Mouse (Mus musculus) liver, postnatal 0 days (tissue): Measurements from ENCODE around the gene Ugt2b36.
A peak's percentile ranks its signal among the peaks of the same experiment; 100 is the strongest.

Experiments
- CTCF ChIP-seq: sonication (generic); IDR thresholded peaks from 2 replicates; pipeline ENCODE4 v1.5.1; 2016; ENCODE audit warnings: antibody characterized with exemption, low read depth
- EP300 ChIP-seq: IDR thresholded peaks from 2 replicates; pipeline ENCODE4 v1.6.1; 2016; ENCODE audit warnings: antibody characterized with exemption, low read depth, mild to moderate bottlenecking

- no peak for TF ChIP-seq CTCF
- peak; percentile 44; the same call in 1 of the 2 replicates for TF ChIP-seq EP300
Measured at GRCm38 (mm10) chr5:87027359-87027758, 65.0 kb downstream of the Ugt2b36 start.
